In genomic region chr1:35825531-35825966, GRCm38 (mm10) we compare ENCODE assay signal across 14 mouse cellular contexts.
DNase-seq lines count a peak whose midpoint lies in the region; ATAC-seq lines count a peak whose summit lies in the region.
"Had no signal": no experiment of that assay in that cellular context is flagged by ENCODE, and none has a peak within 500 bp of the region (broad histone marks: within the 10 kb centered on the region; RNA-seq: fewer than 3 reads in every experiment).

No protein-coding gene starts in this region.

- no peaks in the 10 kb centered on the region for H3K9me3 ChIP-seq in kidney, embryonic 16.5 days (ENCODE audit: low read length)
- H3K9me3 ChIP-seq in intestine, embryonic 15.5 days = no peaks in the 10 kb centered on the region

- no peaks in the 10 kb centered on the region for H3K27me3 ChIP-seq in kidney, embryonic 16.5 days (ENCODE audit: insufficient read depth, low read length)
- H3K27me3 ChIP-seq in intestine, embryonic 15.5 days (replicated peaks) = no peaks in the 10 kb centered on the region

- no peaks in the 10 kb centered on the region for H3K4me1 ChIP-seq in kidney, embryonic 16.5 days (ENCODE audit: insufficient read depth, low read length)
- H3K4me1 ChIP-seq in intestine, embryonic 15.5 days (replicated peaks) = no peaks in the 10 kb centered on the region

- H3K27ac ChIP-seq in kidney, embryonic 16.5 days (ENCODE audit: low read length) = no peak overlapping the region
- no peak overlapping the region for H3K27ac ChIP-seq in intestine, embryonic 15.5 days

- H3K9ac ChIP-seq in kidney, embryonic 16.5 days (replicated peaks; ENCODE audit: low read length) = no peak overlapping the region
- H3K9ac ChIP-seq in intestine, embryonic 15.5 days = no peak overlapping the region

- no peak overlapping the region for H3K4me3 ChIP-seq in kidney, embryonic 16.5 days (ENCODE audit: low read length)
- H3K4me3 ChIP-seq in intestine, embryonic 15.5 days (replicated peaks) = no peak overlapping the region
- H3K4me3 ChIP-seq: myocyte had no signal

- H3K36me3 ChIP-seq in kidney, embryonic 16.5 days (ENCODE audit: insufficient read depth, low read length) = no peaks in the 10 kb centered on the region
- no peaks in the 10 kb centered on the region for H3K36me3 ChIP-seq in intestine, embryonic 15.5 days

- DNase-seq in kidney, adult 9 months = no peak
- peak; percentile 7 for DNase-seq in urinary bladder, adult 2 months (ENCODE audit: low spot score)
- DNase-seq in urinary bladder, postnatal 10 days (ENCODE audit: low spot score) = no peak
- DNase-seq in forelimb bud, embryonic 11.5 days (ENCODE audit: low read depth, low spot score) = peak; percentile 41
- no peak for DNase-seq in right cerebral cortex, adult 18-20 months
- DNase-seq: cerebellum, adult 11 months; kidney, adult 8-10 months; right cerebral cortex, postnatal 25 days; thymus, postnatal 14 days had no signal

- H3K4me2 ChIP-seq in kidney, embryonic 16.5 days (replicated peaks; ENCODE audit: low read depth, low read length) = no peak overlapping the region
- H3K4me2 ChIP-seq in intestine, embryonic 15.5 days (replicated peaks) = no peak overlapping the region

- ATAC-seq in kidney, embryonic 16.5 days (ENCODE audit: low FRiP score, low TSS enrichment) = peak; percentile 51; the same call in 1 of the 2 replicates
- ATAC-seq in intestine, embryonic 15.5 days = no peak
- ATAC-seq: CD4-positive, CD25-positive, alpha-beta regulatory T cell, adult 4 months; hindbrain, embryonic 16.5 days had no signal

- WGBS in kidney, embryonic 16.5 days = 66% methylated on average over 10 of the region's 10 CpGs
- 70% methylated on average over 10 of the region's 10 CpGs for WGBS in intestine, embryonic 15.5 days

Comparison
In these comparisons a context has a peak if more than half of its experiments do, and no peak if none do; other contexts are left out.
1. DNase-seq: peak in urinary bladder, adult 2 months (single experiment) and forelimb bud, embryonic 11.5 days (single experiment); none in kidney, adult 9 months (single experiment), urinary bladder, postnatal 10 days (single experiment) and right cerebral cortex, adult 18-20 months (single experiment).